Mouse (Mus musculus): Measurements from ENCODE around the gene L3mbtl1. TPM values are rescaled to one million over a fixed set of nuclear protein-coding genes. Genes with fewer than 3 reads are reported as not detected.

L3mbtl1 gene
- total and polyA plus RNA-seq, 3 experiments = 0.04 to 0.31 TPM; not detected in 1

- no peaks in the 10 kb centered on the region for H3K36me3 ChIP-seq (ENCODE audit: control insufficient read depth in 1 of 2, insufficient read depth in 2 of 2, low read length in 2 of 2)
- H3K27ac ChIP-seq (ENCODE audit: control insufficient read depth, low read depth, low read length) = no peak overlapping the region
- H3K9ac ChIP-seq (ENCODE audit: control insufficient read depth, low read depth, low read length, poor library complexity, severe bottlenecking) = no peak overlapping the region
- TF ChIP-seq ELF1 (IDR thresholded peaks at IDR 0.05; ENCODE audit: low read depth, low read length) (no peak), SIN3A (IDR thresholded peaks at IDR 0.05; ENCODE audit: low read length) (no peak), NRF1 (IDR thresholded peaks at IDR 0.05; ENCODE audit: insufficient read depth, low read depth, low read length, poor library complexity, severe bottlenecking) (no peak), NELFE (IDR thresholded peaks at IDR 0.05; ENCODE audit: low read depth, low read length) (no peak), ZMIZ1 (IDR thresholded peaks at IDR 0.05; ENCODE audit: low read depth, low read length) (no peak), JUND (IDR thresholded peaks at IDR 0.05; ENCODE audit: low read depth, low read length) (no peak), POLR2AphosphoS5 (IDR thresholded peaks at IDR 0.05; ENCODE audit: borderline replicate concordance, low read depth, low read length) (no peak), USF2 (IDR thresholded peaks at IDR 0.05; ENCODE audit: borderline replicate concordance in 1 of 2, insufficient read depth in 1 of 2, low read depth in 1 of 2, low read length in 2 of 2) (no peak), TAL1 (IDR thresholded peaks at IDR 0.05; ENCODE audit: low read length) (no peak), ZNF384 (IDR thresholded peaks at IDR 0.05; ENCODE audit: low read depth, low read length) (no peak), E2F4 (IDR thresholded peaks at IDR 0.05; ENCODE audit: borderline replicate concordance, low read depth, low read length) (no peak), USF1 (IDR thresholded peaks at IDR 0.05; ENCODE audit: low read depth, low read length) (no peak), POLR2AphosphoS2 (IDR thresholded peaks at IDR 0.05; ENCODE audit: low read length) (no peak), MYB (IDR thresholded peaks at IDR 0.05; ENCODE audit: low read depth, low read length) (no peak), GATA1 (IDR thresholded peaks at IDR 0.05; ENCODE audit: low read depth, low read length) (no peak), UBTF (IDR thresholded peaks at IDR 0.05; ENCODE audit: borderline replicate concordance, insufficient read depth, low read depth, low read length) (no peak), MEF2A (IDR thresholded peaks at IDR 0.05; ENCODE audit: extremely low read depth, insufficient replicate concordance, low read depth, low read length, poor library complexity, severe bottlenecking) (no peak)
- H3K4me1 ChIP-seq (ENCODE audit: control insufficient read depth in 1 of 2, insufficient read depth in 2 of 2, low read length in 2 of 2) = no peaks in the 10 kb centered on the region
- DNase-seq (ENCODE audit: low read depth, low spot score) = no peak
- peaks cover 0 to 2% of the 10 kb centered on the region in 2 experiments; a peak in 2 of 4 replicates for H3K27me3 ChIP-seq (ENCODE audit: control insufficient read depth in 1 of 2, insufficient read depth in 2 of 2, low read length in 2 of 2)
- no peak overlapping the region for H3K4me3 ChIP-seq (ENCODE audit: control insufficient read depth in 1 of 2, insufficient read depth in 1 of 2, low read depth in 2 of 2, low read length in 2 of 2)
- H3K9me3 ChIP-seq (replicated peaks; ENCODE audit: insufficient read depth, low read length) = no peaks in the 10 kb centered on the region
- H3K79me2 ChIP-seq (ENCODE audit: control insufficient read depth, insufficient read depth, low read length, poor library complexity) = no peaks in the 10 kb centered on the region
These were observed 48.3 kb downstream of the L3mbtl1 start for GRCm38 (mm10) chr2:162991394-162992083.

DNA sequence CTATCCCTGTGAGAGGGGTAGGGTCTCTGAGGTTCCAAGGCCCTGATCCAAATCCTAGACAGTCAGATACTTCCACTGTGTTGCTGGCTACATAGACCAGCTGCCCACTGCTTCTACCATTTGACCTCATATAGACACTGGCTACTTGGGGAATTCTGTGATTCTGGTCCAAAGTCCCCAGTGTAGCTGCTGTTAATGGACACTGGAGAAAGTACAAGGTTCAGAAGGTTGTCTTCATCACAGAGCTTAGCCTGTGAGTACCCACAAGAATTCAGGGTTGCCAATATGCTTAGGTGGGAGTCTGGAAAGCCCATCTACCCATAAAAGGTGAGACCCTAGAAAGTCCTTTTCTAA is 48.8 kb downstream of the L3mbtl1 start:
- no peak for TF ChIP-seq UBTF (IDR thresholded peaks at IDR 0.05; ENCODE audit: borderline replicate concordance, insufficient read depth, low read depth, low read length)
- TF ChIP-seq ZC3H11A (IDR thresholded peaks at IDR 0.05; ENCODE audit: low read depth, low read length) = no peak
- TF ChIP-seq POLR2AphosphoS5 (IDR thresholded peaks at IDR 0.05; ENCODE audit: borderline replicate concordance, low read depth, low read length) = no peak
- no peak for TF ChIP-seq MYB (IDR thresholded peaks at IDR 0.05; ENCODE audit: low read depth, low read length)
- TF ChIP-seq ZNF384 (IDR thresholded peaks at IDR 0.05; ENCODE audit: low read depth, low read length) = no peak
- TF ChIP-seq CTCF (IDR thresholded peaks at IDR 0.05 in 2 of 3, conservative IDR thresholded peaks at IDR 0.05 in 1 of 3; ENCODE audit: control insufficient read depth in 1 of 3, insufficient read depth in 1 of 3, low read depth in 2 of 3, low read length in 3 of 3, poor library complexity in 1 of 3, severe bottlenecking in 1 of 3) = no peak
- no peak for TF ChIP-seq MYC (IDR thresholded peaks at IDR 0.05; ENCODE audit: low read depth, low read length)
- no peak for TF ChIP-seq SIN3A (IDR thresholded peaks at IDR 0.05; ENCODE audit: low read length)
- TF ChIP-seq SMC3 (IDR thresholded peaks at IDR 0.05; ENCODE audit: low read depth, low read length) = no peak
- no peak for TF ChIP-seq NELFE (IDR thresholded peaks at IDR 0.05; ENCODE audit: low read depth, low read length)
- TF ChIP-seq JUND (IDR thresholded peaks at IDR 0.05; ENCODE audit: low read depth, low read length) = no peak
- no peak for TF ChIP-seq POLR2A (IDR thresholded peaks at IDR 0.05; ENCODE audit: control insufficient read depth in 1 of 2, insufficient read depth in 1 of 2, low read depth in 1 of 2, low read length in 2 of 2, poor library complexity in 1 of 2)
- TF ChIP-seq MAFK (IDR thresholded peaks at IDR 0.05; ENCODE audit: borderline replicate concordance, low read depth, low read length) = no peak
- TF ChIP-seq RAD21 (IDR thresholded peaks at IDR 0.05; ENCODE audit: low read depth, low read length) = no peak
- TF ChIP-seq GATA1 (IDR thresholded peaks at IDR 0.05; ENCODE audit: low read depth, low read length) = no peak
- TF ChIP-seq USF1 (IDR thresholded peaks at IDR 0.05; ENCODE audit: low read depth, low read length) = no peak
- no peak for TF ChIP-seq MXI1 (IDR thresholded peaks at IDR 0.05; ENCODE audit: low read depth, low read length)
- no peak for TF ChIP-seq ZKSCAN1 (IDR thresholded peaks at IDR 0.05; ENCODE audit: low read depth, low read length)
- TF ChIP-seq KAT2A (conservative IDR thresholded peaks at IDR 0.05; ENCODE audit: low read depth, low read length) = no peak
- no peak for TF ChIP-seq E2F4 (IDR thresholded peaks at IDR 0.05; ENCODE audit: borderline replicate concordance, low read depth, low read length)
- Histone ChIP-seq H3K27ac (ENCODE audit: control insufficient read depth, low read depth, low read length) (no peak overlapping the region), H3K36me3 (ENCODE audit: control insufficient read depth in 1 of 2, insufficient read depth in 2 of 2, low read length in 2 of 2) (no peaks in the 10 kb centered on the region), H3K4me3 (ENCODE audit: control insufficient read depth in 1 of 2, insufficient read depth in 1 of 2, low read depth in 2 of 2, low read length in 2 of 2) (no peak overlapping the region), H3K27me3 (ENCODE audit: control insufficient read depth in 1 of 2, insufficient read depth in 2 of 2, low read length in 2 of 2) (peaks cover 0 to 2% of the 10 kb centered on the region in 2 experiments; a peak in 2 of 4 replicates), H3K9me3 (replicated peaks; ENCODE audit: insufficient read depth, low read length) (no peaks in the 10 kb centered on the region), H3K9ac (ENCODE audit: control insufficient read depth, low read depth, low read length, poor library complexity, severe bottlenecking) (no peak overlapping the region), H3K4me1 (ENCODE audit: control insufficient read depth in 1 of 2, insufficient read depth in 2 of 2, low read length in 2 of 2) (no peaks in the 10 kb centered on the region), H3K79me2 (ENCODE audit: control insufficient read depth, insufficient read depth, low read length, poor library complexity) (no peaks in the 10 kb centered on the region)
- no peak for DNase-seq (ENCODE audit: low read depth, low spot score)

Data from MEL (cell line).